Mouse (Mus musculus) mouse trophoblast stem cell (cell line): ENCODE measurements around the gene Gas6.

ENCODE experiments used
- in situ Hi-C, 2 experiments: fragments of 300-500 bp; cut with MseI, MboI; formaldehyde crosslinking; loops; 2 replicates in 1 of 2; 3 replicates in 1 of 2; pipeline ENCODE4 v1.15.1; 2025

The Gas6 gene

GRCm38 (mm10) chr8:13493858-13494631 lies at the start of gene Gas6:
TSS of gene Gas6 (minus strand) at chr8:13494490.
- in situ Hi-C loops: no loop called here

DNA sequence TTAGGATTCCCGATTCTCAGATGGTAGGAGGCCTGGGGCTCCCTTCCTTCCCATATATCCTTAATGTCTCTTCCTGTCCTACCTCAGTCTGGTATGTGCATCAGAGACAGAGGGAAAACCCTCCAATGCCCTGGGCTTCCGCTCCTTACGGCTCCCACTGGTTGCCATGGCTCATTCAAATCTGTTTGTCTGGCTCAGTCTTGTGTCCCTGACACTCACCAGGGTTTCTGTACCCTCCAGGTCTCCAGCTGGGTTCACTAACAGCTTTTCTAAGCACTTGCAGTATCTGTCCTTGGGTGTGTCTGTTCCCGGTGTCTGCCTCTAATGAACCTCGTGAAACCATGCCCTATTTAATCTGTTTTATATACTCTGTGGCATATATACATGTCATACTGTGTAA lies 47.2 kb upstream of the Gas6 start:
- in situ Hi-C loops: no loop called here

DNA sequence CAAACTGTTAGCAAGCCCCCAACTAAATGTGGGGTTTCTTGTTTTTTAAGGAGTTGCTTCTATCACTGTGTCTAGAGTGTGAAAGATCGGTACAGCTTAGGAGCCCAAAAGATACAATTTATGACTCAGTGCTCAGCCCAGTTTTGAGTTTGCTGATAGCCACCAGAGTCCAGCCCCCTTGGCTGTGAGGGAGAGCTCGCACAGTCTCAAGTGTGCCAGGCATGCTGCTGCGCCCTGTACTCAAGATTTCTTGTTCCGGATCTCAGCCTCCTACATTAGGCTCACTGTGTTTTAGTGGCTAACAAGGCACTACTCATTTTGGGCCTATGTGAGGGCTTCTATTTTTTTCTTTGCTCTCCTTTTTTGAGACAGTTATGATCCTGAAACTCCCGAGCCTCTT lies 45.8 kb upstream of the Gas6 start:
- in situ Hi-C loops: no loop called here

- in situ Hi-C loops: no loop called here
Measured at GRCm38 (mm10) chr8:13538821-13539220, 44.5 kb upstream of the Gas6 start.

GRCm38 (mm10) chr8:13537102-13537501 lies 42.8 kb upstream of the Gas6 start:
- in situ Hi-C loops: no loop called here

- in situ Hi-C loops: no loop called here
Measured at GRCm38 (mm10) chr8:13533123-13533522, 38.8 kb upstream of the Gas6 start.

DNA sequence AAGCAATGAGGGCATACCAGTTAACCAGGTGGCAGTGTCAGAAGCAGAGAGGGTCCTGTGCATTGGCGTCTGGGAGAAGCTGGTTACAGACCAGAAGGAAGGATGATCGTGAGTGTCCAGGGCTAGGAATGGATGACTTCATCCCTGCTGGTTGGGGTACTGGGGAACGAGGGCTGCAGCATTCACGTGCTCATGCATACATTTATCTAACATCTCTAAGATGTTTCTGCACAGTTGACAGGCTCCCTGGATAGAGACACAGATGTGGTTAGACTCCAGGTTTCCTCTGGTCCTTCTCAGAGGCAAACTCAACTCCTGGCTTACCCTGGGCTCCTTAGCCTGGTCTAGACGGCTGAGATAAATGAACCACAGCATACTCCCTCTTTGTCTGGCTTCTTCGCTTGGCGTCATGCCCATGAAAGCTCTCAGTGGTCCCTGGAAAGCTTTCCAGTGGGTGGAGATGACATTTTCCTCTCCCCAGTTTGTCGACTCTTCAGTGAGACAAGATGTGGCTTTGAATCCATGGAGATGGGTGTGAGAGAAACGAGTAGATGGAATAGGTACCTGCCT lies 37.4 kb upstream of the Gas6 start:
- in situ Hi-C loops: no loop called here

DNA sequence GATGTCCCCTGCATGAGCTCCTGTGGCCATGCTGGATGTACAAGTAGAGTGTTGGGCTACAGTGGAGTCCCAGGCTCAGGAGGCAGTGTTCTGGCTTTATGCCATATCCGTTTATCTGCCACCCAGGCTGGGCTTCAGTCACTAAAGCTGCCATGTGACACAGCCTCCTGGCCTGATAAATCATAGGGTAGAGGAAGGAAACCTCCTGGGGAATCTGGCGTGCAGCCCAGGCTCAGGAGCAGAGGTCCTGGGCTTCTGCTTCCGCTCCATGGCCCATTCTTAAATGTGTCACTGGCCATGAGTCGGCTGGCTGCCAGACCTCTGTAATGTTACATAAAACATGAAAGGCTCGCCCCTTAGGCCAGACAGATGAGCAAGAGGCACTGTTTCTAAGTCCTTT lies 36.7 kb upstream of the Gas6 start:
- in situ Hi-C loops: no loop called here

DNA sequence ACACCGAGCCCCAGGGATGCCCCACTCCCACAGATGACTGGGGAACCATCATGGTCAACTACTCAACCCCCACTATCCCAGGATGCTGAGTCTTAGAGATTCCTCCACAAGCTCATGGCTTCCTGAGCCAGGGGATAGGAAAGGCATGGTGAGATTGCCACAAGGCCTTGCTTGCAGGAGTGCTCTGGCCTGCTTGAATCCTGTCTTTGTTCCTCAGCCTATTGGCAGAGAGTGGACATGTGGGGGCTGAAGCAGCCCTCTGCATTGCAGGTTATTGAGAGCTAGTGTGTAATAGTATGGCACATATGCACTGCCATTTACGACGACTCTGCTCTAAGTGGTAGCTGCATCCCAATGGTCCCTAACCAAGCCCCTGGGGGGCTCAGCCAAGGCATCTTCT lies 36.1 kb upstream of the Gas6 start:
- in situ Hi-C loops: no loop called here

GRCm38 (mm10) chr8:13529891-13530316 lies 35.6 kb upstream of the Gas6 start:
- in situ Hi-C loops: no loop called here

DNA sequence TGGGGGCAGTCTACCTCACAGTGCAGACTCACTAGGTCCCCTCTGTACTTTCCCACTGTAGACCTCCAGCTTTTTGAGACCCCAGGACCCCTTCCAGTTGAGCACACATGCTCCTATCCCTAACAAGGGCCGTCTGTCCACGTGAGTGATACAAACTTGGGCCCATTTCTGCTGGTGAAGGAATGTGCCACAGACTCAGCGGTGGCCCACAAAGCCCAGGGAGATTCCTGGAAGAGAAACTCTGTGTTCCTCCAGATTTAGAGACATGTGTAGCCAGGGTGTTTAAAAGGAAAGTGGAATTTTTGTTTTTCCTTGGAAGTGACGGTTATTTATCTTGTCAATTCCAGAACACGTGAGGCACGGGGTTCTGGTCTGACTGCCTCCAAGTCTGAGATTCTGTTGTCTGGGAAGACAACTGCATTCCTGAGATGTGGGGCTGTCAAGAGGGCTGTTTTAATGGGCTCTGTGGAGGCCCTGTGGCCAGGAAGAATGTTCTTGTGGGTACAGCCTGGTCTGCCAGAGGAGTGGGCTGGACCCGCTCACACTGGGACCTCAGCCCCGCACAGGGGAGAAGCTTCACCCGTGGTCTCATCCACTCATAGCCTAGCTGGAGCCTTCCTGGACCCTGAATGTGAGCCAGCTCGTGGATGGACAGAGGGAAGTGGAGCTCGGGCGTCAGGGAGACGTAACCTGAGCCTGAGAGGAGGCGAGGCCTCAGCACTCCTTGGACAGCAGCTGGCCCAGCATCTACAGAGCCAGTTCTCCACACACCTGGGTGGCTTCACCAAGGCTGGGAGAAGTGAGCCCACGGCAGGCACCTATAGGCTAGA lies 34.9 kb upstream of the Gas6 start:
- in situ Hi-C loops: no loop called here

GRCm38 (mm10) chr8:13521392-13521791 lies 27.1 kb upstream of the Gas6 start:
- in situ Hi-C loops: no loop called here

DNA sequence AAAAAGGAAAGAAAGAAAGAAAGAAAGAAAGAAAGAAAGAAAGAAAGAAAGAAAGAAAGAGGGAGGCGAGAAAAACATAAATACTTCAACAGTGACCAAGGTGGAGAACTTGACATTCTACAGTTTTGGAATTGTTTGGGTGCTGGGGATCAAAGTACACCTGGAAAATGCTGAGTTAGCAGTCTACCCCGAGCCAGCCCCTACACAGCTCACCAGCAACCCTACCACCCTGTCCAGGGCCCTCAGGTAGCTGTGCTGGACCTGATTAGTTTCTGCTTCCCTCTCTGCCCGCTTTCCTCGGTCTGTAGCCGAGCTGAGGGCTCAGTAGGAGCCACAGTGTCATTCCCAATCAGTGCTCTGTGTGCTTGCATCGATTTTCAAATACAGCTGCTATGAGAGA lies 26.1 kb upstream of the Gas6 start:
- in situ Hi-C loops: no loop called here

- in situ Hi-C loops: no loop called here
Measured at GRCm38 (mm10) chr8:13519503-13519902, 25.2 kb upstream of the Gas6 start.

DNA sequence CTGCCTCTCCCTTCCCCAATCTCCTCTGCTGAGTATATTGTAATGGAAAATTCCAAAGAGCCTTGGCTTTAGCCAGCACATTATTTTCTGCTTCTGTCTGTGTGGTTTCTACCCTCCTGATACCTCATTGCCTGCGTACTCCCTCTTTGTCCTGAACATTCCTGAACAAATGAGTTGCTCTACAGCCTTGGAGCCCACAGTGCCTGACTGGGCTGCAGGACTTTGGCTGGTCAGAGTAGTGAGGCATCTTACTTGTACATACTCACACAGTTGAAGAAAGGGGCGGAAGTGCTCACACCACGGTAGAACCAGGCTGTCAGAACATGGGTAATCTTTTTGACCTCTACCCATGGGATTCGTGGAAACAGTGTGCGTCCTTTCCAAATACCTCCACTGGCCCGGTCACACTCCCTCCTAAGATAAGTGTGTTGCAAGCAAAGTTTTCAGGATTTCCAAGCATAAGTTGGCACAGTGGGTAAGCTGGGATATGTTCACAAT lies 23.0 kb upstream of the Gas6 start:
- in situ Hi-C loops: no loop called here

DNA sequence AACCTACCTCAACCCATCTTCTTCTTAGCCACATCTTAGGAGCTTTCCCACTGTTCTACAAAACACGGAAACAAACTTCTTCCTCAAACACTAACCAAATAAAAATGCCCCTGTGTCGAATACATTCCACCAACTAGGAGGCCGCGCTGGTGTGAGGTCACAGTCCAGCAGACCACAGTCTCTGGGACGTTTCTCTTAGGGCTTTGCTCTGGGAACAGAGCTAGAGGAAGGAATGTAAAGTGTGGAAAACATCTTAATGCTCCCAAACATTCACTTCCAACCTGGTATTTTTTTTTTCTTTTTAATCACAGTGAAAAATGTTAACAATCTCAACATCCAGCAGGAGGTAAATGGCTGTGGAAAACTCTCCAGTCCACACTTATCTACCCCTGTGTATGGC lies 22.4 kb upstream of the Gas6 start:
- in situ Hi-C loops: no loop called here

- in situ Hi-C loops: no loop called here
Measured at GRCm38 (mm10) chr8:13516011-13516442, 21.7 kb upstream of the Gas6 start.

GRCm38 (mm10) chr8:13513556-13514370 lies 19.5 kb upstream of the Gas6 start:
- in situ Hi-C loops: no loop called here

DNA sequence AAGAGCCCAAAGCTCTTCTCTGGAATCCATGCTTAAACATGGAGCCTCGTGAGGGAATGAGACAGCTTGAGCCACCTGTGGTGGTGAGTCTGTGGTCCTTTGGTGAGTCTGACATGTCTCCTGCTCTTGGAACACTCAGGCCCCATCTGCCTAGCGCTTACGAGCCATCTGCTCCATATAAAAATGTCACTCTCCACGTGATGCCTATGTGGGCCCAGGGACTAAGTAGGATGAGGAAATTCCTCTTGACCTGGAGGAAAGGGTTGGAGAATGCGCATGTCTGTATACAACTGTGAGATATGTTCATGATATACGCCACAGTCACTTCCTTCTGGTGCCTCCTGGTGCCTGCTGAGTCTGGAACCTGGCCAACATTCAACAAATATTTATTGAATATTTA lies 18.4 kb upstream of the Gas6 start:
- in situ Hi-C loops: no loop called here

DNA sequence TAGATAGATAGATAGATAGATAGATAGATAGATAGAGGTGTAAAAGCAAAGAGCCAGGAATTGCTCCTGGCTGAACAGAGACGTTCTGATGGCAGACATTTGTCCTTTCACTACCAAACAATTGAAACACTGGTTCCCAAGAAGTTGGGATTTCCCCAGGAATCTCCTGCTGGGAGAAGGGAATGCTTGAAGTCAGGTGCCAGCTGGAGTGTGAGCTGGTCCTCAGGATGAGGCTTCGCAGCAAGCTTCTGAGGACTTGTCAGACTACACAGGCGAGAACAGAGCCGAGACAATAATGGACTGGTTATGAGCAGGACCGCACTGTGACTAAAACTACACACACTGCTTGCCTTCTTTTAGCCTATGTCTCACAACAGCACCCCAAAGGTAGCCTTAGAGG lies 17.7 kb upstream of the Gas6 start:
- in situ Hi-C loops: no loop called here

DNA sequence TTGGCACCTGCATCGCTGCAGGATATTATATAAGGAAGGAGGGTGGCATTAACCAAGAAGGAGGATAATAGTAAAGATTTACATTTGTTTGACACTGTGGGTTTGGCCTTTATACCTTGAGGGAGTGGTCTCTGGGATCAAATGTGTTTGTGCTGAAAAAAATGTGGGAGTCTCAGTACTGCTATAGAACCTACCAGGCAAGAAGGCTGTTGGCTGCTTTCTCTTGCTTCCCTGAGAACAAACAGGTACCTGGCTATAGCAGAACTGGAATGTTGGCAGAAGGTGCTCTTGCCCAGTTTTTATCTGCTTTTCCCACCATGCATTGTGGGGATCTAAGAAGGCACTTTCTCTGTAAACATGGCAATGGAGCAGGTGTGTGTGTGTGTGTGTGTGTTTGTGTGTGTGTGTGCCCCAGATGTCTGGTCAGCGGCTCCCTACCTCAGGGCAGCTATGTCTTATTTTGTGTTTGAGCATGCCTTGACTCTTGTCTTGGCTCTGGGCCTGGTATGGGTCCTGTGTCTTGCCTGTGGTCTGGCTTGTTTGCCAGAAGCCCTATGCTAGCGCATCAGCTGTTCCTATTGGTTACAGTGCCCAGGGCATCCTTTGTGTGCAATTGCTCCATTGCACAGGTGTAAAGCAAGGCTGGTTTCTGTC lies 13.1 kb upstream of the Gas6 start:
- in situ Hi-C loops: no loop called here
